Mouse (Mus musculus) midbrain, embryonic 11.5 days (tissue): ENCODE measurements around the gene Naf1. TPM values are rescaled to one million over a fixed set of nuclear protein-coding genes. Genes with fewer than 3 reads are reported as not detected.

Experiments
- ATAC-seq: fragments of 200-750 bp; cut with Nextera tagmentation; 2 replicates; pipeline ENCODE4 v1.8.0; 2017; ENCODE audit warnings: moderate TSS enrichment, moderate library complexity; ENCODE audit not compliant: low FRiP score
- DNase-seq: peaks from one replicate; pipeline ENCODE4 v3.0.0; 2015; ENCODE audit warnings: low spot score; ENCODE audit errors: missing footprints
- H3K27ac ChIP-seq: fragments of 300-500 bp; sonication (generic); 2 replicates; pipeline ENCODE4 v1.5.1; 2014; ENCODE audit warnings: low read depth, low read length
- H3K27me3 ChIP-seq: fragments of 300-500 bp; sonication (generic); 2 replicates; pipeline ENCODE4 v1.6.1; 2014; ENCODE audit warnings: mild to moderate bottlenecking, low read length, moderate library complexity, mixed read lengths; ENCODE audit not compliant: control insufficient read depth, insufficient read depth
- H3K36me3 ChIP-seq: fragments of 300-500 bp; sonication (generic); 2 replicates; pipeline ENCODE4 v1.6.1; 2014; ENCODE audit warnings: mild to moderate bottlenecking, low read length, moderate library complexity, mixed read lengths; ENCODE audit not compliant: control insufficient read depth, insufficient read depth
- H3K4me1 ChIP-seq: fragments of 300-500 bp; sonication (generic); 2 replicates; pipeline ENCODE4 v1.6.1; 2014; ENCODE audit warnings: low read length; ENCODE audit not compliant: control insufficient read depth, insufficient read depth
- H3K4me2 ChIP-seq: fragments of 300-500 bp; sonication (generic); 2 replicates; pipeline ENCODE4 v1.6.1; 2014; ENCODE audit warnings: mild to moderate bottlenecking, moderate library complexity
- H3K4me3 ChIP-seq: fragments of 300-500 bp; sonication (generic); 2 replicates; pipeline ENCODE4 v1.5.1; 2014; ENCODE audit warnings: low read depth, low read length
- H3K9ac ChIP-seq: fragments of 300-500 bp; sonication (generic); 2 replicates; pipeline ENCODE4 v1.6.1; 2014; ENCODE audit warnings: low read length
- H3K9me3 ChIP-seq: fragments of 300-500 bp; sonication (generic); 2 replicates; pipeline ENCODE4 v1.6.1; 2016; ENCODE audit warnings: low read length; ENCODE audit not compliant: control insufficient read depth
- WGBS: fragments of 180-500 bp; shearing (Covaris S2); extraction: QIAGEN DNeasy Blood & Tissue Kit; methylation state at CpG from one replicate; pipeline ENCODE4 v1.1.7; 2014; 5-methylcytosine and 5-hydroxymethylcytosine counted together
- polyA plus RNA-seq: library from polyadenylated mRNA; unstranded; fragments of >200 nt; fragmentation: Nextera tagmentation; extraction: Ambion mirVana; gene quantifications from 2 replicates; pipeline ENCODE4 v1.2.1, GENCODE M21; 2014

Naf1 gene
- polyA plus RNA-seq, 1 experiment from 2014 or later, result 5.0 TPM

DNA sequence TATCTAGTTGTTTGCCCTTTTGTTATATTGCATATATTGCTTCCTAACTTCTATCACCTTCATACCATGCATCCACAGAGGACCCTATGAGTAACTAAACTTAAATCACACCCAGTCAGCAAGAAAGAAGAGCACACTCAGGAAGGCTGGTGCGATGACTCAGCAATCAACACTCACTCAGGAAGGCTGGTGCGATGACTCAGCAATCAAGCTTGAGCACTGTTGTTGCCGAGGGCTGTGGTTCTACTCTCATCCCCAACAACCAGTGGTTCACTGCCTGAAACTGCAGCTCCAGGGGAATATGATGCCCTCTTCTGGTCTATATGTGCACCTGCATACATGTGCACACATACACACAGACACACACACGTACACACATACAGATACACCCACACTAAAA, 73.7 kb downstream of the Naf1 start:
- Histone ChIP-seq H3K4me2 (no peak overlapping the region), H3K4me3 (no peak overlapping the region), H3K9me3 (no peaks in the 10 kb centered on the region), H3K27ac (no peak overlapping the region), H3K36me3 (no peaks in the 10 kb centered on the region), H3K27me3 (no peaks in the 10 kb centered on the region), H3K4me1 (no peaks in the 10 kb centered on the region), H3K9ac (no peak overlapping the region)
- WGBS, result 94% methylated on average over 4 of the region's 4 CpGs
- DNase-seq (no peak), ATAC-seq (no peak)

DNA sequence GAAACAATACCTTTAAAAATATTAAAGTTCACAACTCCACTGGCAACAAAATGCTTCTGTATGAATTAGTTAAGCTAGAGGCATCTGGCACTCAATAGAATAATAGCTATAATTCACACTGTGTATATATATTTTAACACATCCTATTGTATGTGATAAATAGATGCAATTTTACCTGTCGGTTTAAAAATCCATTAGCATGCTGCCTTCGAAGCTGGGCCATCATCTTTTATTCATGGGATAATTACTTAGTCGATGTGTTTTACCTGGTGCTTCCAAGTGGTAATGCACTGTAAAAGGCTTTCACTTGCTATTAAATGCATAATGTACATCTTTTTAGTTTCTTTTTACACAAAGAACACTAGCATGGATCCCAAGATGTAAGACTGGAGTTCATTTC, 76.2 kb downstream of the Naf1 start:
- Histone ChIP-seq H3K9me3 (no peaks in the 10 kb centered on the region), H3K27me3 (no peaks in the 10 kb centered on the region), H3K4me2 (no peak overlapping the region), H3K4me1 (no peaks in the 10 kb centered on the region), H3K9ac (no peak overlapping the region), H3K27ac (no peak overlapping the region), H3K4me3 (no peak overlapping the region), H3K36me3 (no peaks in the 10 kb centered on the region)
- DNase-seq (no peak), ATAC-seq (no peak)
- WGBS, result 85% methylated on average over 3 of the region's 3 CpGs

Other genes starting within 250 kb of the Naf1 start
- 0.14 and 0.29 TPM in 2 replicates for gene Npy5r, start 172.1 kb upstream of the Naf1 start, polyA plus RNA-seq
- 1.1 and 1.7 TPM in 2 replicates for gene Npy1r, start 163.0 kb upstream of the Naf1 start, polyA plus RNA-seq